Mouse (Mus musculus) liver, embryonic 14.5 days (tissue): ENCODE measurements around the gene Gmds. TPM values are rescaled to one million over a fixed set of nuclear protein-coding genes. Genes with fewer than 3 reads are reported as not detected.

ENCODE experiments used
- ATAC-seq: fragments of 200-750 bp; cut with Nextera tagmentation; 2 replicates; pipeline ENCODE4 v1.8.0; 2017; ENCODE audit warnings: moderate number of reproducible peaks, mild to moderate bottlenecking, moderate library complexity; ENCODE audit not compliant: insufficient read depth
- DNase-seq, 3 experiments: peaks; one replicate each; pipeline ENCODE4 v3.0.0-alpha.2; 2012 to 2013; ENCODE audit warnings: low read depth in 3 of 3, low spot score in 3 of 3
- H3K27ac ChIP-seq: fragments of 300-500 bp; sonication (generic); 2 replicates; pipeline ENCODE4 v1.5.1; 2014; ENCODE audit warnings: moderate library complexity, mild to moderate bottlenecking, control low read depth, inconsistent platforms
- H3K27me3 ChIP-seq: fragments of 300-500 bp; sonication (generic); 2 replicates; pipeline ENCODE4 v1.6.1; 2014; ENCODE audit warnings: mild to moderate bottlenecking, low read length, moderate library complexity; ENCODE audit not compliant: control insufficient read depth, insufficient read depth
- H3K36me3 ChIP-seq: fragments of 300-500 bp; sonication (generic); replicated peaks from 2 replicates; pipeline ENCODE4 v1.6.1; 2014; ENCODE audit warnings: low read depth; ENCODE audit not compliant: control insufficient read depth, insufficient read depth
- H3K4me1 ChIP-seq, 2 experiments: fragments of 200-500 bp in 1 of 2; fragments of 300-500 bp in 1 of 2; sonication (generic) in 1 of 2; replicated peaks; 2 replicates each; pipeline ENCODE4 v1.6.1; 2012 to 2014; ENCODE audit warnings: antibody characterized with exemption in 1 of 2, inconsistent platforms in 1 of 2, low read length in 1 of 2; ENCODE audit not compliant: control insufficient read depth in 2 of 2, insufficient read depth in 2 of 2
- H3K4me2 ChIP-seq: fragments of 300-500 bp; sonication (generic); 2 replicates; pipeline ENCODE4 v1.6.1; 2014; ENCODE audit warnings: low read depth, mild to moderate bottlenecking, control low read depth, moderate library complexity
- H3K4me3 ChIP-seq, 2 experiments: fragments of 200-500 bp in 1 of 2; fragments of 300-500 bp in 1 of 2; sonication (generic) in 1 of 2; 2 replicates each; pipeline ENCODE4 v1.5.1; 2012 to 2014; ENCODE audit warnings: low read depth in 2 of 2, low read length in 2 of 2, mild to moderate bottlenecking in 2 of 2, control low read depth in 1 of 2, inconsistent platforms in 1 of 2, moderate library complexity in 1 of 2; ENCODE audit not compliant: insufficient read depth in 1 of 2
- H3K9ac ChIP-seq: fragments of 300-500 bp; sonication (generic); replicated peaks from 2 replicates; pipeline ENCODE4 v1.6.1; 2014; ENCODE audit warnings: mild to moderate bottlenecking, control low read depth, moderate library complexity
- H3K9me3 ChIP-seq: fragments of 300-500 bp; sonication (generic); 2 replicates; pipeline ENCODE4 v1.6.1; 2016; ENCODE audit warnings: low read length, mixed read lengths; ENCODE audit not compliant: control insufficient read depth
- CTCF ChIP-seq: IDR thresholded peaks from 2 replicates; pipeline ENCODE4 v1.5.1; 2016; ENCODE audit warnings: antibody characterized with exemption, low read depth, control low read depth
- EP300 ChIP-seq: IDR thresholded peaks from 2 replicates; pipeline ENCODE4 v1.6.1; 2016; ENCODE audit warnings: antibody characterized with exemption, low read depth
- WGBS: fragments of 180-500 bp; shearing (Covaris S2); extraction: QIAGEN DNeasy Blood & Tissue Kit; methylation state at CpG from one replicate; pipeline ENCODE4 v1.1.7; 2014; ENCODE audit not compliant: insufficient replicate concordance; 5-methylcytosine and 5-hydroxymethylcytosine counted together
- polyA plus RNA-seq, 2 experiments: library from polyadenylated mRNA; depleted of rRNA in 1 of 2; stranded (reverse) in 1 of 2; unstranded in 1 of 2; fragments of >200 nt; fragmentation: Nextera tagmentation in 1 of 2; extraction: Ambion mirVana in 1 of 2; gene quantifications; 2 replicates each; pipeline versions ENCODE4 v1.2.1 to v1.2.3; 2012 to 2014

Gmds gene
- polyA plus RNA-seq, 2 experiments, result 3.7 to 7.4 TPM

- DNase-seq (no peak), ATAC-seq (no peak)
- Histone ChIP-seq H3K27me3 (no peaks in the 10 kb centered on the region), H3K36me3 (no peaks in the 10 kb centered on the region), H3K9ac (no peak overlapping the region), H3K9me3 (no peaks in the 10 kb centered on the region), H3K4me2 (no peak overlapping the region), H3K27ac (no peak overlapping the region), H3K4me1 (no peaks in the 10 kb centered on the region), H3K4me3 (no peak overlapping the region)
- TF ChIP-seq CTCF, result no peak
- TF ChIP-seq EP300, result no peak
- WGBS, result 55% methylated on average over 4 of the region's 4 CpGs
These were observed 33.5 kb upstream of the Gmds start for GRCm38 (mm10) chr13:32371874-32372530.

- no peak for DNase-seq
These were observed 32.2 kb upstream of the Gmds start for GRCm38 (mm10) chr13:32370751-32371150.

GRCm38 (mm10) chr13:32370135-32370534 is 31.6 kb upstream of the Gmds start:
- Histone ChIP-seq H3K27me3 (no peaks in the 10 kb centered on the region), H3K9me3 (no peaks in the 10 kb centered on the region), H3K4me2 (no peak overlapping the region), H3K27ac (no peak overlapping the region), H3K4me1 (no peaks in the 10 kb centered on the region), H3K4me3 (no peak overlapping the region), H3K9ac (no peak overlapping the region), H3K36me3 (no peaks in the 10 kb centered on the region)
- WGBS, result 61% methylated on average over 1 of the region's 1 CpGs
- ATAC-seq (no peak), DNase-seq (no peak)
- no peak for TF ChIP-seq CTCF
- TF ChIP-seq EP300, result no peak

More at GRCm38 (mm10) chr13:32370751-32371150, 32.2 kb upstream of the Gmds start:
- H3K27me3 ChIP-seq, result no peaks in the 10 kb centered on the region
- no peak for ATAC-seq
- TF ChIP-seq CTCF, result no peak
- no peak for TF ChIP-seq EP300
- no peaks in the 10 kb centered on the region for H3K9me3 ChIP-seq
- H3K4me1 ChIP-seq, result no peaks in the 10 kb centered on the region
- H3K27ac ChIP-seq, result no peak overlapping the region
- no peaks in the 10 kb centered on the region for H3K36me3 ChIP-seq
- H3K4me2 ChIP-seq, result no peak overlapping the region
- no peak overlapping the region for H3K9ac ChIP-seq
- no peak overlapping the region for H3K4me3 ChIP-seq
- 64% methylated on average over 7 of the region's 7 CpGs for WGBS

- Histone ChIP-seq H3K27me3 (no peaks in the 10 kb centered on the region), H3K4me2 (peak overlapping the region; percentile 94), H3K9ac (peak overlapping the region; percentile 83), H3K4me1 (peaks cover 4 to 10% of the 10 kb centered on the region in 2 experiments; a peak in 3 of 4 replicates), H3K4me3 (peak overlapping the region; percentile 71 to 81), H3K36me3 (no peaks in the 10 kb centered on the region), H3K27ac (no peak overlapping the region), H3K9me3 (no peaks in the 10 kb centered on the region)
- DNase-seq (peak in 1 of 3 experiments; percentile 2), ATAC-seq (peak; percentile 54)
- TF ChIP-seq EP300 (no peak), CTCF (no peak)
- WGBS, result 4% methylated on average over 32 of the region's 32 CpGs
These were observed 616 bp downstream of the Gmds start for GRCm38 (mm10) chr13:32337735-32338512.

GRCm38 (mm10) chr13:32318309-32318708 is 20.2 kb downstream of the Gmds start:
- no peak overlapping the region for H3K9ac ChIP-seq
- DNase-seq (no peak), ATAC-seq (no peak)
- peaks cover 0 to 3% of the 10 kb centered on the region in 2 experiments; a peak in 1 of 4 replicates for H3K4me1 ChIP-seq
- H3K4me2 ChIP-seq, result no peak overlapping the region
- no peak overlapping the region for H3K4me3 ChIP-seq
- no peaks in the 10 kb centered on the region for H3K9me3 ChIP-seq
- H3K27ac ChIP-seq, result no peak overlapping the region
- 49% methylated on average over 4 of the region's 4 CpGs for WGBS
- H3K36me3 ChIP-seq, result no peaks in the 10 kb centered on the region
- no peaks in the 10 kb centered on the region for H3K27me3 ChIP-seq
- TF ChIP-seq CTCF (no peak), EP300 (no peak)
